Comparison of ENCODE assay signal across 8 mouse cellular contexts in genomic region chr7:45589173-45589572, GRCm38 (mm10). TPM values are rescaled to one million over a fixed set of nuclear protein-coding genes. Genes with fewer than 3 reads are reported as not detected.
DNase-seq lines count a peak whose midpoint lies in the region; ATAC-seq and TF ChIP-seq lines count a peak whose summit lies in the region.

No protein-coding gene starts in this region.

- peak overlapping the region; percentile 18; the same call in 1 of the 2 replicates for H3K4me3 ChIP-seq in ES-Bruce4 (ENCODE audit: low read depth, low read length)
- peak overlapping the region; percentile 26 for H3K4me3 ChIP-seq in forebrain, embryonic 14.5 days (ENCODE audit: low read depth, low read length)

- no peak overlapping the region for H3K9ac ChIP-seq in ES-Bruce4 (ENCODE audit: low read depth, poor library complexity, severe bottlenecking)
- peak overlapping the region; percentile 52 for H3K9ac ChIP-seq in forebrain, embryonic 14.5 days (ENCODE audit: low read length)

- no peak for TF ChIP-seq EP300 in ES-Bruce4 (IDR thresholded peaks at IDR 0.05; ENCODE audit: insufficient read depth, low read depth, low read length)

- no peaks in the 10 kb centered on the region for H3K4me1 ChIP-seq in ES-Bruce4 (ENCODE audit: control insufficient read depth, insufficient read depth, low read length)
- H3K4me1 ChIP-seq in forebrain, embryonic 14.5 days (ENCODE audit: control insufficient read depth, insufficient read depth, low read length) = no peaks in the 10 kb centered on the region

- peak overlapping the region; percentile 42 for H3K4me2 ChIP-seq in forebrain, embryonic 14.5 days (ENCODE audit: low read length)

- intact Hi-C loops in heart, postnatal 14 days (cut with DNase I) = no loop called here

- no peaks in the 10 kb centered on the region for H3K27me3 ChIP-seq in ES-Bruce4 (ENCODE audit: control insufficient read depth, insufficient read depth, low read length, poor library complexity, severe bottlenecking)
- no peaks in the 10 kb centered on the region for H3K27me3 ChIP-seq in forebrain, embryonic 14.5 days (replicated peaks; ENCODE audit: control insufficient read depth, insufficient read depth, low read length)

- DNase-seq in cerebellum, adult 11 months = peak; percentile 93
- peak; percentile 98 for DNase-seq in forebrain, embryonic 14.5 days (ENCODE audit: low spot score)
- peak; percentile 92 to 94 for DNase-seq in heart, postnatal 14 days
- peak; percentile 98 for DNase-seq in layer of hippocampus, adult 11-12 months (ENCODE audit: low spot score)
- peak; percentile 96 for DNase-seq in lung, adult 18-20 months
- DNase-seq in thymus, adult 18-20 months = peak; percentile 68 to 74

- peak; percentile 95 for TF ChIP-seq CTCF in ES-Bruce4 (IDR thresholded peaks at IDR 0.05; ENCODE audit: low read depth, low read length)

- H3K36me3 ChIP-seq in ES-Bruce4 (ENCODE audit: control insufficient read depth, insufficient read depth, low read length, poor library complexity, severe bottlenecking) = peaks cover 17% of the 10 kb centered on the region
- peaks cover 10% of the 10 kb centered on the region for H3K36me3 ChIP-seq in forebrain, embryonic 14.5 days (ENCODE audit: control insufficient read depth, insufficient read depth, low read length)

- H3K27ac ChIP-seq in ES-Bruce4 (ENCODE audit: insufficient read depth, low read length) = no peak overlapping the region
- H3K27ac ChIP-seq in forebrain, embryonic 14.5 days (ENCODE audit: low read depth, low read length) = peak overlapping the region; percentile 36; the same call in 1 of the 2 replicates

- peak; percentile 99 for ATAC-seq in forebrain, embryonic 14.5 days
- ATAC-seq in neutrophil, adult 5-6 weeks (ENCODE audit: extremely low read depth, insufficient number of reproducible peaks, low FRiP score, poor library complexity, severe bottlenecking) = peak; percentile 69

- WGBS in forebrain, embryonic 14.5 days = 4% methylated on average over 19 of the region's 19 CpGs

- no peak for TF ChIP-seq POLR2A in ES-Bruce4 (IDR thresholded peaks at IDR 0.05; ENCODE audit: insufficient read depth, low read length)

- H3K9me3 ChIP-seq in ES-Bruce4 (replicated peaks; ENCODE audit: control insufficient read depth, insufficient read depth, low read length, poor library complexity, severe bottlenecking) = no peaks in the 10 kb centered on the region
- no peaks in the 10 kb centered on the region for H3K9me3 ChIP-seq in forebrain, embryonic 14.5 days (replicated peaks; ENCODE audit: control insufficient read depth, low read length)

RNA-seq across cellular contexts. Expression of gene Bcat2, which starts 19.2 kb away (rescaled TPM):
- polyA plus RNA-seq in ES-Bruce4 (2011; ENCODE audit: insufficient read depth, insufficient read length, low read depth, missing spikeins) = 104 and 144 TPM in 2 replicates
- 19.6 and 20.1 TPM in 2 replicates for polyA plus RNA-seq in forebrain, embryonic 14.5 days (2014; fragmentation: Nextera tagmentation; extraction: Ambion mirVana)
- total RNA-seq in heart, postnatal 14 days (2021) = 10 to 100 TPM; 85.5 to 94.6 TPM
- 14.9 and 17.3 TPM in 2 replicates for total RNA-seq in neutrophil, adult 5-6 weeks (2017)

RNA-seq across cellular contexts. Expression of gene Fgf21, which starts 26.1 kb away (rescaled TPM):
- 0.94 and 1.7 TPM in 2 replicates for polyA plus RNA-seq in ES-Bruce4 (2011; ENCODE audit: insufficient read depth, insufficient read length, low read depth, missing spikeins)
- not detected in 2 replicates for polyA plus RNA-seq in forebrain, embryonic 14.5 days (2014; fragmentation: Nextera tagmentation; extraction: Ambion mirVana)
- total RNA-seq in heart, postnatal 14 days (2021) = not detected
- not detected in 2 replicates for total RNA-seq in neutrophil, adult 5-6 weeks (2017)

RNA-seq across cellular contexts. Expression of gene Fut1, which starts 27.9 kb away (rescaled TPM):
- 3.0 and 3.9 TPM in 2 replicates for polyA plus RNA-seq in ES-Bruce4 (2011; ENCODE audit: insufficient read depth, insufficient read length, low read depth, missing spikeins)
- not detected in 2 replicates for polyA plus RNA-seq in forebrain, embryonic 14.5 days (2014; fragmentation: Nextera tagmentation; extraction: Ambion mirVana)
- under 1 TPM in 1 of 2 experiments, not detected in 1; 0.12 TPM for total RNA-seq in heart, postnatal 14 days (2021)
- not detected in 2 replicates for total RNA-seq in neutrophil, adult 5-6 weeks (2017)

RNA-seq across cellular contexts. Expression of gene Izumo1, which starts 32.4 kb away (rescaled TPM):
- 4.6 and 5.8 TPM in 2 replicates for polyA plus RNA-seq in ES-Bruce4 (2011; ENCODE audit: insufficient read depth, insufficient read length, low read depth, missing spikeins)
- not detected in 2 replicates for polyA plus RNA-seq in forebrain, embryonic 14.5 days (2014; fragmentation: Nextera tagmentation; extraction: Ambion mirVana)
- under 1 TPM; 0.54 to 0.67 TPM for total RNA-seq in heart, postnatal 14 days (2021)
- total RNA-seq in neutrophil, adult 5-6 weeks (2017) = not detected in 2 replicates

RNA-seq across cellular contexts. Expression of gene Hsd17b14, which starts 34.5 kb away (rescaled TPM):
- 55.0 and 62.2 TPM in 2 replicates for polyA plus RNA-seq in ES-Bruce4 (2011; ENCODE audit: insufficient read depth, insufficient read length, low read depth, missing spikeins)
- 0.17 and 0.22 TPM in 2 replicates for polyA plus RNA-seq in forebrain, embryonic 14.5 days (2014; fragmentation: Nextera tagmentation; extraction: Ambion mirVana)
- under 1 TPM; 0.19 to 0.39 TPM for total RNA-seq in heart, postnatal 14 days (2021)
- 0.37 TPM in 1 of 2 replicates, not detected in the other for total RNA-seq in neutrophil, adult 5-6 weeks (2017)
